Mouse (Mus musculus) 3T3-L1 (cell line): ENCODE measurements around the gene Parp14.
"Not testable (repeated sequence)": the region's sequence is repeated elsewhere in the genome, so short reads cannot be mapped to it uniquely, and the experiment has no call there.

Source experiments
- DNase-seq: peaks from one replicate; pipeline ENCODE4 v3.0.0-alpha.2; 2015; ENCODE audit warnings: low read depth, low spot score

The Parp14 gene

GRCm38 (mm10) chr16:35871048-35871851, at the start of gene Parp14:
Gene Parp14 (minus strand): TSS chr16:35871544.
- peak; percentile 56 for DNase-seq

DNA sequence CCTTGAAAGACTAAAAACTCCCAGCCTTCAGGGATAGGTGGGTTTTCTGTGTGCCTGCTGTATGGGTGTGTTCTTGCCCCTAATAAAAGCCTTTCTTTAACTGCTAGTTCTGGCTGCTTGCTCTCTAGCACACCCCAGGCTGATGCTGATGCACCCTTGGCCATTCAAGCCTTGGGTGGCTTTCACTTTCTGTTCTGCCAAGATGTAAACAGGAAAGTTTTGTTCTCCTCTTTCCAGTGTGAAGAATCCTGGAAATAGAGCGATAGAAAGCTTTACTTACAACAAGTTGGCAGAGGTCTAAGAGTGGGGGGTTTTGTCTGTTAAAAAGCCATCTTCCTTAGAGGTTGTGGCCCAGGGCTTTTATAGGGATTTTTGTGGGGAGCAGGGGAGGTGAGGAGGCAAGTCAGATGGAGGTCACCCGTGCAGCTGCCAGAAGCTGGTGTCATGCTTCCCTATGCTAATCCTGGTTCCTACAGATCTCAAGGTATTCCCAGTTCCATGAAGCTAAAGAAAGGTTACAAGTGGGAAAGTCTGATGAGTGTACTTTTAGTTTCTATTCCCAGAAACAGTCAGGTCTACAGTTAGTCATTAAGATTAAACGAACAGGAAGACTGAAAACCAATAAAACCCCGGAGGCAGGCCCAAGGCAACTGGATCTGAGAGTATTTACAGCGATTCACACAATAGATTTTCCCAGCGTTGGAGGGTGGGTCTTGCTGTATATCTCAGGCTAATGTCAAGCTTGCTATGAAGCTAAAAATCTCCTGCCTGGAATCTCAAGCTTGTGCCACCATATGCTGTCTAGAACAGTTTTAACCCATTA, 47.6 kb upstream of the Parp14 start:
- peak; percentile 37 for DNase-seq

- DNase-seq: no peak
Observed at GRCm38 (mm10) chr16:35914301-35914700, 43.0 kb upstream of the Parp14 start.

DNA sequence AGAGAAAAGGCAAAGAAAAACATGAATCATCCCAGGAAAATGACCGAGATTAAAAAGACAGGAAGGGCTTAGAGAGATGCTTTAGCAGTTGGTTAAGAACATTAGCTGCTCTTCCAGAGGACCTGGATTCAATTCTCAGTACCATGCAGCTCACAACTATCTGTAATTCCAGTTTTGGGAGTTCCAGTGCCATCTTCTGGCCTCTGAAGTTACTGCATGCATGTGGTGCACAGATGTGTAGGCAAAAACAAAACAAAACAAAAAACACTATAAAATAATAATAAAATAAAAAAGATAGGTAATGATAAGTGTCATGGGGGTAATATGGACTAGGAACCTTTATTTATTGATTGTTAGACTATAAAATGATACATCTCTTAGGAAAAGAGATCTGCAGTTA, 42.2 kb upstream of the Parp14 start:
- DNase-seq: peak; percentile 65

- DNase-seq: no peak
Observed at GRCm38 (mm10) chr16:35911449-35911848, 40.1 kb upstream of the Parp14 start.

GRCm38 (mm10) chr16:35907432-35908201, 36.3 kb upstream of the Parp14 start:
- peak; percentile 58 for DNase-seq

- DNase-seq: no peak
Observed at GRCm38 (mm10) chr16:35906887-35907286, 35.5 kb upstream of the Parp14 start.

DNA sequence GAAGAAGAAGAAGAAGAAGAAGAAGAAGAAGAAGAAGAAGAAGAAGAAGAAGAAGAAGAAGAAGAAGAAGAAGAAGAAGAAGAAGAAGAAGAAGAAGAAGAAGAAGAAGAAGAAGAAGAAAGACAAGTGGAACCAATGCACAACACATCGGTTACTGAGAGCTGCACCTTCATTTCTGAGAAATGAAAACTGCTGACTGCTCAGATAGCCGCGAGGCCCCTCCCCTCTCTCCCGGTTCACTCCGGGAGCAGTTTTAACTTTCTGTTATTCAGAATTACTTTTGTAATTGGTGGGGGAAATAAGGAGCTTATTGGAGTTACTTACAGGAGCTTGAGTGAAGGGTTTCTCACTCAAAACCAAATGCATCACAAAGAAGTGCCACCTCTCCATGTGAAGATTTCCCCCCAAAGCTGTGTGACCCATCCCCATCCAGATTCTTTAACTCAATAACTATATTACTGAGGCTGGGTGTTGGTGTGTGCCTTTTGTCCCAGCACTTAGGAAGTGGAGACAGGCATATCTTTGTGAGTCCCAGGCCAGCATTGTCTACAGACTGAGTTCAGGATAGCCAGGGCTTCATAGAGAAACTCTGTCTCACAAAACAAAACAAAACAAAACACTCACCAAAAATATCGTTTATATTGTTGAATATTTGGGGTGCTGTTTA, 34.6 kb upstream of the Parp14 start:
- no peak for DNase-seq

DNA sequence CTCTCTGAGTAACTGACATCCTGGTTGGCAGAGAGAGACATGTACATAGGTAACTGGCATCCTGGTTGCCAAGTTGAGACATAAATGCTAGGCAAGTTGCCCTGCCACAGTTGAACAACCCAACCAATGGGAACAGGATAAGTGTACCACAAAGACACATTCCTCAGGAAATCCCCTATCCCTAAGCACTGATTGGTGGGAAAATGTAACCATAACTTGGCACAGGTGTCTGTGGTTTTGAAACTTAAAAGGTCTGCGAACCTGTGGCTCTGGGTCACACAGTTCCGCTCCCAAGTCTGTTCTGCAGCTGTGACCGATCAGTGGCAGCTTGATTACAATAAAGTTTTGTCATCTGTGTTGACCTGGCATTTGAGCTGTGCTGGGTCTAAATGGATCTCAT, 34.0 kb upstream of the Parp14 start:
- DNase-seq: peak; percentile 70

- no peak for DNase-seq
Observed at GRCm38 (mm10) chr16:35904121-35904736, 32.9 kb upstream of the Parp14 start.

DNA sequence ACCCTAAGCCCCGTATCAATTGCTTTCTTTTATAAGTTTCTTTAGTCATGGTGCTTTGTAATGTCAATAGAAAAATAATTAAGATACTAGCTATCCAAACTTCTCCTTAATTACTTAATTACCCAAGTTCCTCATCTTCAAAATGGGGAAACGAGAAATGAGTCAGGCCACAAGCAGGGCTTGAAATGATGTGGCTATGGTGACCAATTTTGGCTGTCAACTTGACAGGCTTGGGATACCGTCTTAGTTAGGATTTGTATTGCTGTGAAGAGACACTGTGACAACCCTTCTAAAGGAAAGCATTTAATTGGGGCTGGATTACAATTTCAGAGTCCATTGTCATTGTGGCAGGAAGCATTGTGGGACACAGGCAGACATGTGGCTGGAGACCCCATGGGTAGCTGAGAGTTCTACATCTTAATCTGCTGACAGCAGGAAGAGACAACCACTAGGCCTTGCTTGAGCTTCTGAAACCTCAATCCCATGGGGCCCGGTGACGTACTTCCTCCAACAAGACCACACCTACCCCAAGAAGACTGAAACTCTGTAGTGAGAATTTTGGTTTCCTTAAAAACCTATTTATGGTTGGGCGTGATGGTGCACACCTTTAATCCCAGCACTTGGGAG, 31.8 kb upstream of the Parp14 start:
- DNase-seq: no peak

- no peak for DNase-seq
Observed at GRCm38 (mm10) chr16:35900541-35900940, 29.2 kb upstream of the Parp14 start.

DNA sequence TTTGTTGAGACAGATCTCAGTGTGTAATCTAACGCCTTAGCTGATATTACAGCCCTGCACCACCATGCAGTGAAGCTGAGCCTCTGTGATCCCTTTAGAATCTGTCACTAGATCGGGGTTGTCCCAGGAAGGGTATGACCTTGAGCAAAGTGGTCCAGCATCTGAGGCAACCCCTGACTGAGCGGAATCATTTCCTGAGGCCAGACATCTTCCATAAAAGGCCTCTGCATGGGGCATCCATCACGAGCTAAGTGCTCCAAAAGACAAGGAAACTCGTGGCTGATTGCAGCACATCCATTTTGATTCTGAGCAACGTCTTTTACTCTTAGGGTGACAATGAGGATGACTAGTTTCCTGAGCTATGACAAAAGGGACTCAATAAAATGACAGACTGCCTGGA, 23.7 kb upstream of the Parp14 start:
- no peak for DNase-seq

DNA sequence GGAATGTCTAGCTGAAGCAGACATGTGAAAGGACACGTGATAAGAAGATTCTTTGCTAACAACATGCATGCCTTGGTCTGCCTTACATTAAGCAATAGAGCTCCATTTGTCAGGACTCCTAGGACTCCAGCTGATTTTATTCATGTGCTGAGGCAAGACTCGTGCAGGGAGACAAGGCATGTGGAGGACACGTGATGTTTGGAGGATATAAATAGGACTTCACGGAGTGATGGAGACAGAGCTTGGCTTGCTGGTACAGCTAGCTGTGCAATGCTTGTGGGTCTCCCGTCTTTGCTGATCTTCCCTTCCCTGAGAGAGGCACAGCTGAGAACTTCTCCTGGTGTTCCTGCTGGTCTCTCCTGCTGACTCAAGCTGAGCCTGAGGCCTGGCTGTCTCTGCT, 20.3 kb upstream of the Parp14 start:
- not testable (repeated sequence) for DNase-seq

- peak; percentile 31 for DNase-seq
Observed at GRCm38 (mm10) chr16:35890645-35891044, 19.3 kb upstream of the Parp14 start.

DNA sequence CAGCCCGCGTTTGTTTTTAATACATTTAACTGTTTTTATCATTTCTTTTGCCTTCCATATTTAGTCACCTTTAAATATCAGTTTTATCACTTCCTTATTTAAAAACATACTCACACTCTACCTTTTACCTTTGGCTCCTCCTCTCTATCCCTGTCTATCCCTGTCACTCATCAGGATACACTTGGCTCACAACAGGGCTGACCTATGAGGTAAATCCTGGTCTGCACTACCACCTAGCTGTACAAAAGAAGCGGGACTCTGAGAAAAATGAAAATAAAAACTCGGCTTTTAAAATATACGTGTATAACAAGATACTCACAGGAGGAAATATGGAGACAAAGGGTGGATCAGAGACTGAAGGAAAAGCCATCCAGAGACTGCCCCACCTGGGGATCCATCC, 17.6 kb upstream of the Parp14 start:
- DNase-seq: no peak

- DNase-seq: no peak
Observed at GRCm38 (mm10) chr16:35888174-35888573, 16.8 kb upstream of the Parp14 start.

DNA sequence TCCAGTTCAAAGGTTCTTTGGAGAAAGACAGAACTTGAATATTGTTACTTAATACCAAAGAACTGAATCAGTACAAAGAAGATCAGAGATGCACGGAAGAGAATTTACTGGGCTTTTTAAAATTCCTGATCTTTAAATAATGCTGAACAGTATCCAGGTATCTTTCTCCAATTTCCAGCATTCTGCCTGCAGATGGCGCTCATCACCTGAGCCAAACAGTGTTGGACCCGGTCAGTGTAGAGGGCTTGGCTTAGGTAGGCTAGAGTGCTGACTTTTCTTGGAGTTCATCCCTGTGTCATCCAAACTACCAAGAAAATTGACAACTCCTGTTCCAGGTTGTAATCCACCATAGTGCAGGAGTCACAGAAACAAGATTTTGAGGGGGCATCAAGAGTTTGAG, 3.1 kb upstream of the Parp14 start:
- DNase-seq: peak; percentile 63

GRCm38 (mm10) chr16:35872410-35873006, 1.2 kb upstream of the Parp14 start:
- no peak for DNase-seq

- no peak for DNase-seq
Observed at GRCm38 (mm10) chr16:35871898-35872297, 554 bp upstream of the Parp14 start.
